Mouse (Mus musculus) olfactory bulb, adult 2 months (tissue): ENCODE results near the gene Gja6.

Experiments
- CTCF ChIP-seq: fragments of 200-500 bp; IDR thresholded peaks from 2 replicates; pipeline ENCODE4 v1.5.1; 2012; ENCODE audit warnings: low read depth, mild to moderate bottlenecking, low read length, moderate library complexity; ENCODE audit not compliant: insufficient read depth
- POLR2A ChIP-seq: fragments of 200-500 bp; IDR thresholded peaks from 2 replicates; pipeline ENCODE4 v1.6.1; 2012; ENCODE audit warnings: mild to moderate bottlenecking, low read depth, low read length, moderate library complexity; ENCODE audit not compliant: insufficient read depth

DNA sequence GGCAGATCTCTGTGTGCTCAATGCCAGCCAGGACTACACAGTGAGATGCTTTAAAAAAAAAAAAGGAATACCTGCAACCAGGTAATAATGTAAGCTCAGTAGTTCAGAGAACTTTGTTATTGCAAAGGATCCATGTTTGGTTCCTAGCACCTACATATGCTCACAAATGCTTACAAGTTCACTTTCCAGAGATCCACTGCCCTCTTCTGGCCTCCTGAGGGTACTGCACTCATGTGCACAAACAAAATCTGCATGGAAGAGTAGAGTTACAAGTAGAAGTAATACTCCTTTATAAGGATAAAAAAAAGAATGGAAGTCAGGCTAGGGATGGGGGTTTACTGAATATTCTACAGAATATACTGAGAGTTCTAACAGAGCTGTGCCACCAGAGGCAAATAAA lies 23.8 kb upstream of the Gja6 start:
- no peak for TF ChIP-seq POLR2A
- TF ChIP-seq CTCF = no peak
